Comparison of ENCODE assay signal across 19 mouse cellular contexts in the genomic region with DNA sequence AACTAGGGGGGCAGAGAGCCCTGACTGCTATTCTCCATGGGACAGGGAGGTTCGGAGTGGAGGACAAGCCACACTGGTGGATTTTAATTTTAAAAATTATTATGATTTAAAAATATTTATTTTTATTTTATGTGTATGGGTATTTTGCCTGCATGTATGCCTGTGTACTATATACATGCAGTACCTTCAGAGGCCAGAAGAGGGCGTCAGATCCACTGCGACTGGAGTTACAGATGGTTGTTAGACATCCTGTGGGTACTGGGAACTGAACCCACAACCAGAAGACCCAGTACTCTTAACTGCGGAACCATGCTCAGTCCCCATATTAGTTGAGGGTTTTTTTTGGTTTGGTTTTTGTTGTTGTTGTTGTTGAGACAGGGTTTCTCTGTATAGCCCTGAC. TPM values are rescaled to one million over a fixed set of nuclear protein-coding genes. Genes with fewer than 3 reads are reported as not detected.
DNase-seq lines count a peak whose midpoint lies in the region; ATAC-seq and TF ChIP-seq lines count a peak whose summit lies in the region.
"Had no signal": no experiment of that assay in that cellular context is flagged by ENCODE, and none has a peak within 500 bp of the region (broad histone marks: within the 10 kb centered on the region; RNA-seq: fewer than 3 reads in every experiment).

No protein-coding gene starts in this region.

- DNase-seq in cerebellum, adult 2 months = no peak
- no peak for DNase-seq in cerebellum, adult 18-20 months
- DNase-seq in layer of hippocampus, adult 2 months (ENCODE audit: low spot score in 2 of 2) = no peak
- DNase-seq in layer of hippocampus, postnatal 36 days = no peak
- DNase-seq in liver, embryonic 13.5 days = no peak
- DNase-seq in right cerebral cortex, postnatal 14 days = no peak
- DNase-seq: adrenal gland, postnatal 25 days; heart, adult 11 months; kidney, adult 8-10 months; right cerebral cortex, adult 18-20 months had no signal

- 76% methylated on average over 4 of the region's 4 CpGs for WGBS in cerebellum, adult 2 months
- WGBS in liver, embryonic 13.5 days (ENCODE audit: insufficient replicate concordance) = 74% methylated on average over 4 of the region's 4 CpGs
- WGBS in forebrain, embryonic 15.5 days = 71% methylated on average over 4 of the region's 4 CpGs

- no peaks in the 10 kb centered on the region for H3K27me3 ChIP-seq in cerebellum, adult 2 months (ENCODE audit: control insufficient read depth, insufficient read depth, low read length)
- no peaks in the 10 kb centered on the region; the same call in 1 of the 2 replicates for H3K27me3 ChIP-seq in E14TG2a.4 (ENCODE audit: insufficient read depth, low read length)
- H3K27me3 ChIP-seq in liver, embryonic 13.5 days = no peaks in the 10 kb centered on the region
- H3K27me3 ChIP-seq in forebrain, embryonic 15.5 days = no peaks in the 10 kb centered on the region
- H3K27me3 ChIP-seq: embryonic facial prominence, embryonic 12.5 days; limb, embryonic 13.5 days; midbrain, embryonic 13.5 days had no signal

- H3K36me3 ChIP-seq in E14TG2a.4 (ENCODE audit: insufficient read depth, low read length) = peaks cover 23% of the 10 kb centered on the region; the same call in 1 of the 2 replicates
- H3K36me3 ChIP-seq in liver, embryonic 13.5 days = peaks cover 90% of the 10 kb centered on the region
- peaks cover 56% of the 10 kb centered on the region for H3K36me3 ChIP-seq in forebrain, embryonic 15.5 days

- H3K4me2 ChIP-seq in liver, embryonic 13.5 days = peak overlapping the region; percentile 83
- no peak overlapping the region for H3K4me2 ChIP-seq in forebrain, embryonic 15.5 days (replicated peaks)
- H3K4me2 ChIP-seq: embryonic facial prominence, embryonic 12.5 days; hindbrain, embryonic 14.5 days; limb, embryonic 13.5 days; midbrain, embryonic 13.5 days had no signal

- no peak overlapping the region for H3K4me3 ChIP-seq in cerebellum, adult 2 months (replicated peaks; ENCODE audit: insufficient read depth, low read depth, low read length)
- H3K4me3 ChIP-seq in layer of hippocampus, adult 2 months = no peak overlapping the region
- no peak overlapping the region for H3K4me3 ChIP-seq in E14TG2a.4 (replicated peaks; ENCODE audit: low read length)
- H3K4me3 ChIP-seq in liver, embryonic 13.5 days (replicated peaks) = peak overlapping the region; percentile 77
- H3K4me3 ChIP-seq in forebrain, embryonic 15.5 days = no peak overlapping the region
- H3K4me3 ChIP-seq: embryonic facial prominence, embryonic 12.5 days; forebrain, embryonic 10.5 days; limb, embryonic 13.5 days; midbrain, embryonic 13.5 days had no signal

- peak; percentile 31; the same call in 1 of the 2 replicates for TF ChIP-seq CTCF in cerebellum, adult 2 months (IDR thresholded peaks at IDR 0.05; ENCODE audit: borderline replicate concordance, insufficient read depth, low read depth, low read length)
- peak; percentile 68 for TF ChIP-seq CTCF in layer of hippocampus, adult 2 months (conservative IDR thresholded peaks at IDR 0.05)
- TF ChIP-seq CTCF in E14TG2a.4 (conservative IDR thresholded peaks at IDR 0.05; ENCODE audit: low read length) = peak; percentile 38

- H3K9ac ChIP-seq in liver, embryonic 13.5 days = peak overlapping the region; percentile 92
- H3K9ac ChIP-seq in forebrain, embryonic 15.5 days (replicated peaks) = no peak overlapping the region
- H3K9ac ChIP-seq: embryonic facial prominence, embryonic 12.5 days; hindbrain, embryonic 14.5 days; limb, embryonic 13.5 days; midbrain, embryonic 13.5 days had no signal

- H3K4me1 ChIP-seq in cerebellum, adult 2 months (ENCODE audit: control insufficient read depth, insufficient read depth, low read length) = no peaks in the 10 kb centered on the region
- H3K4me1 ChIP-seq in E14TG2a.4 (replicated peaks; ENCODE audit: low read depth, low read length) = peaks cover 11% of the 10 kb centered on the region
- H3K4me1 ChIP-seq in liver, embryonic 13.5 days (replicated peaks) = peaks cover 79% of the 10 kb centered on the region
- H3K4me1 ChIP-seq in forebrain, embryonic 15.5 days = no peaks in the 10 kb centered on the region
- H3K4me1 ChIP-seq: embryonic facial prominence, embryonic 12.5 days; forebrain, embryonic 10.5 days; limb, embryonic 13.5 days; midbrain, embryonic 13.5 days had no signal

- TF ChIP-seq POLR2A in cerebellum, adult 2 months (IDR thresholded peaks at IDR 0.05; ENCODE audit: borderline replicate concordance, insufficient read depth, low read length) = no peak

- H3K27ac ChIP-seq in cerebellum, adult 2 months (ENCODE audit: insufficient read depth, low read length) = no peak overlapping the region
- no peak overlapping the region for H3K27ac ChIP-seq in layer of hippocampus, adult 2 months
- H3K27ac ChIP-seq in liver, embryonic 13.5 days = peak overlapping the region; percentile 99; the same call in 1 of the 2 replicates
- H3K27ac ChIP-seq in forebrain, embryonic 15.5 days (replicated peaks) = no peak overlapping the region
- H3K27ac ChIP-seq: embryonic facial prominence, embryonic 12.5 days; forebrain, embryonic 10.5 days; hindbrain, embryonic 14.5 days; limb, embryonic 13.5 days; macrophage; midbrain, embryonic 13.5 days had no signal

- H3K9me3 ChIP-seq in E14TG2a.4 (ENCODE audit: low read length) = no peaks in the 10 kb centered on the region
- no peaks in the 10 kb centered on the region for H3K9me3 ChIP-seq in liver, embryonic 13.5 days (replicated peaks)
- H3K9me3 ChIP-seq in forebrain, embryonic 15.5 days = no peaks in the 10 kb centered on the region
- H3K9me3 ChIP-seq: embryonic facial prominence, embryonic 12.5 days; forebrain, embryonic 10.5 days; limb, embryonic 13.5 days; midbrain, embryonic 13.5 days had no signal

- no peak for ATAC-seq in liver, embryonic 13.5 days (ENCODE audit: low read depth)
- no peak for ATAC-seq in forebrain, embryonic 15.5 days (replicated peaks)
- ATAC-seq: midbrain, embryonic 13.5 days had no signal

RNA-seq across cellular contexts. Expression of a gene that starts 28.2 kb away (rescaled TPM):
- polyA plus RNA-seq in cerebellum, adult 2 months (2012; rRNA removed) = 4.0 and 4.8 TPM in 2 replicates
- 1 to 10 TPM; 4.7 to 5.1 TPM for total RNA-seq in layer of hippocampus, adult 2 months (2021)
- total RNA-seq in layer of hippocampus, postnatal 36 days (2021) = 1 to 10 TPM; 5.3 to 6.0 TPM
- 0.16 and 0.22 TPM in 2 replicates for polyA plus RNA-seq in liver, embryonic 13.5 days (2015; fragmentation: Nextera tagmentation; extraction: Ambion mirVana)
- polyA plus RNA-seq in forebrain, embryonic 15.5 days (2015; fragmentation: Nextera tagmentation; extraction: Ambion mirVana) = 0.49 and 0.50 TPM in 2 replicates
- total RNA-seq: common myeloid progenitor, adult 5-6 weeks had no signal
